Mouse (Mus musculus) liver, adult 2 months (tissue): Measurements from ENCODE around the gene Tprn.

Experiments
- CTCF ChIP-seq: fragments of 200-500 bp; IDR thresholded peaks from 2 replicates; pipeline ENCODE4 v1.5.1; 2011; ENCODE audit warnings: low read depth, low read length, control low read depth
- POLR2A ChIP-seq: fragments of 200-500 bp; IDR thresholded peaks from 2 replicates; pipeline ENCODE4 v1.6.1; 2011; ENCODE audit warnings: low read length, control low read depth; ENCODE audit not compliant: insufficient read depth; ENCODE audit errors: extremely low read depth

- no peak for TF ChIP-seq CTCF
- TF ChIP-seq POLR2A, result no peak
Observed at GRCm38 (mm10) chr2:25292054-25292544, 29.7 kb downstream of the Tprn start.
